Mouse (Mus musculus) cortical plate, adult 2 months (tissue): ENCODE measurements around the gene Lce1c.

Experiments used
- CTCF ChIP-seq: fragments of 200-500 bp; IDR thresholded peaks from 2 replicates; pipeline ENCODE4 v1.5.1; 2011; ENCODE audit warnings: mild to moderate bottlenecking, control low read depth, low read length; ENCODE audit not compliant: insufficient read depth; ENCODE audit errors: extremely low read depth
- POLR2A ChIP-seq: fragments of 200-500 bp; IDR thresholded peaks from 2 replicates; pipeline ENCODE4 v1.6.1; 2011; ENCODE audit warnings: mild to moderate bottlenecking, low read length, control low read depth; ENCODE audit not compliant: insufficient read depth; ENCODE audit errors: extremely low read depth

DNA sequence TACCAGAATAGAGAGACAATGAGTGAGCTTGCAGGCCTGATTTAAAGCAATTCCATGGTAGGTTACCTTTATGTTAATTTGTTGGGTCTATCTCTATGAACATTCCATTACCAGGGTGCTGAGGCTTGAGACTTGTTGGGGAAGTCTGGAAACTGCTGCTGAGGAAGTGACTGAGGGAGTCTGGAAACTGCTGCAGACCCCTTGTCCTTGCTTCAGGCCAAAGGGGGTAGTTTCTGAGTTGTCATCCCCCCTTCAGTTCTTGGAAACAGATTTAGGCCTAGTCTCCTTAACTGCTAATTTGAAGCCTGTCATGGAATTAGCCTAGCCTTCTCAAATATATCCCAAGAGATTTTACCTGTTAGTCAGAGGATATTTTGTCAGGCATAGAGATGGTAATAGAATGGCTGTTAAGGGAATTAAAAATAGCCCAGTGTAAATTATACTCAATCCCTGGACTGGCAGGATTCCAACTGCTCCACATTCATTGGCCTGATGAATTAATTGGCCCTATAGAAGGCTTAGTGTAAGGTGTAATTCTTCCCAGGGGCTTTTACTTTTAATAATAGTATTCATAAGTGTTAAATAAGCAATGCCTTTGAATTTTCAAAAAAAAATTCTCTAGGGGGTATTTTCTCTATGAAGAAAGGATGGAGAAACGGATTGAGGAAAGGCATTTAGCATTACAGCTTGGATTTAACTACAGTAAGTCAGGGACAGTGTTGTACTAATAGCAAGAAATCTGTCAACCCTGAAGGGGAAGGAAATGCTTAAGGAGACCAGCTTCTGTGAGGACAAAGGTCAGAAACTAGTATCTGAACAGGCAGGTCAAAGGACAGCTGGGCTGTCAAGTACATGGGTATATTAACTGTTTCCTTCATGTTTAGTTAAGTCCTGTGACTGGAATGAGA is 41.0 kb upstream of the Lce1c start:
- TF ChIP-seq POLR2A (no peak), CTCF (no peak)
